Mouse (Mus musculus): ENCODE data around the gene Tnks1bp1. TPM values are rescaled to one million over a fixed set of nuclear protein-coding genes. Genes with fewer than 3 reads are reported as not detected.
A peak's percentile ranks its signal among the peaks of the same experiment; 100 is the strongest.

The Tnks1bp1 gene
- polyA plus RNA-seq (2015; fragmentation: Nextera tagmentation; extraction: Ambion mirVana): 38.8 and 53.6 TPM in 2 replicates

GRCm38 (mm10) chr2:85047596-85048167 lies at the start of gene Tnks1bp1:
Tnks1bp1 (plus strand) TSS chr2:85048022.
- Histone ChIP-seq H3K9me3 (no peaks in the 10 kb centered on the region), H3K27ac (peak within 1 kb of the TSS; percentile 96), H3K27me3 (no peaks in the 10 kb centered on the region), H3K9ac (peak within 1 kb of the TSS; percentile 72), H3K4me1 (peaks cover 50% of the 10 kb centered on the region), H3K36me3 (peaks cover 53% of the 10 kb centered on the region), H3K4me3 (peak within 1 kb of the TSS; percentile 71), H3K4me2 (peak within 1 kb of the TSS; percentile 70)
- under 1% methylated on average over 39 of the region's 42 CpGs for WGBS
- peak; percentile 77 for ATAC-seq (ENCODE audit: borderline replicate concordance, extremely low read depth, low FRiP score, low TSS enrichment)

- no peak overlapping the region for H3K4me2 ChIP-seq
- no peak overlapping the region for H3K9ac ChIP-seq
- 63% methylated on average over 3 of the region's 3 CpGs for WGBS
- H3K36me3 ChIP-seq: no peaks in the 10 kb centered on the region
- H3K9me3 ChIP-seq: no peaks in the 10 kb centered on the region
- H3K27me3 ChIP-seq: no peaks in the 10 kb centered on the region
- H3K4me3 ChIP-seq: no peak overlapping the region
- 0 out of 2 replicates have a peak, but pooled peaks have one; percentile 20 for ATAC-seq (ENCODE audit: borderline replicate concordance, extremely low read depth, low FRiP score, low TSS enrichment)
- peak overlapping the region; percentile 45; the same call in 1 of the 2 replicates for H3K27ac ChIP-seq
- H3K4me1 ChIP-seq: 0 out of 2 replicates have a peak, but pooled peaks cover 5% of the 10 kb centered on the region
Measured at GRCm38 (mm10) chr2:84999486-85000181, 48.2 kb upstream of the Tnks1bp1 start.

GRCm38 (mm10) chr2:85001497-85001896 lies 46.3 kb upstream of the Tnks1bp1 start:
- 59% methylated on average over 13 of the region's 13 CpGs for WGBS
- Histone ChIP-seq H3K4me1 (0 out of 2 replicates have a peak, but pooled peaks cover 5% of the 10 kb centered on the region), H3K27me3 (no peaks in the 10 kb centered on the region), H3K4me3 (no peak overlapping the region), H3K27ac (0 out of 2 replicates have a peak overlapping the region, but pooled peaks have one; percentile 47), H3K9me3 (no peaks in the 10 kb centered on the region), H3K36me3 (no peaks in the 10 kb centered on the region), H3K4me2 (no peak overlapping the region), H3K9ac (no peak overlapping the region)
- ATAC-seq (ENCODE audit: borderline replicate concordance, extremely low read depth, low FRiP score, low TSS enrichment): peak; percentile 55; the same call in 1 of the 2 replicates

- ATAC-seq (ENCODE audit: borderline replicate concordance, extremely low read depth, low FRiP score, low TSS enrichment): no peak
- Histone ChIP-seq H3K4me3 (no peak overlapping the region), H3K27ac (no peak overlapping the region), H3K4me2 (no peak overlapping the region), H3K4me1 (0 out of 2 replicates have a peak, but pooled peaks cover 5% of the 10 kb centered on the region), H3K27me3 (no peaks in the 10 kb centered on the region), H3K36me3 (no peaks in the 10 kb centered on the region), H3K9ac (no peak overlapping the region), H3K9me3 (no peaks in the 10 kb centered on the region)
- 51% methylated on average over 8 of the region's 8 CpGs for WGBS
Measured at GRCm38 (mm10) chr2:85002575-85002974, 45.2 kb upstream of the Tnks1bp1 start.

- 77% methylated on average over 4 of the region's 4 CpGs for WGBS
- 0 out of 2 replicates have a peak, but pooled peaks cover 5% of the 10 kb centered on the region for H3K4me1 ChIP-seq
- H3K36me3 ChIP-seq: no peaks in the 10 kb centered on the region
- no peak for ATAC-seq (ENCODE audit: borderline replicate concordance, extremely low read depth, low FRiP score, low TSS enrichment)
- H3K4me2 ChIP-seq: no peak overlapping the region
- no peak overlapping the region for H3K9ac ChIP-seq
- H3K4me3 ChIP-seq: no peak overlapping the region
- H3K9me3 ChIP-seq: no peaks in the 10 kb centered on the region
- no peaks in the 10 kb centered on the region for H3K27me3 ChIP-seq
- H3K27ac ChIP-seq: no peak overlapping the region
Measured at GRCm38 (mm10) chr2:85004341-85004740, 43.5 kb upstream of the Tnks1bp1 start.

GRCm38 (mm10) chr2:85006600-85006999 lies 41.2 kb upstream of the Tnks1bp1 start:
- no peak overlapping the region for H3K4me3 ChIP-seq
- no peak overlapping the region for H3K4me2 ChIP-seq
- no peak overlapping the region for H3K27ac ChIP-seq
- H3K4me1 ChIP-seq: 0 out of 2 replicates have a peak, but pooled peaks cover 6% of the 10 kb centered on the region
- no peaks in the 10 kb centered on the region for H3K27me3 ChIP-seq
- no peak overlapping the region for H3K9ac ChIP-seq
- H3K36me3 ChIP-seq: no peaks in the 10 kb centered on the region
- 80% methylated on average over 7 of the region's 7 CpGs for WGBS
- ATAC-seq (ENCODE audit: borderline replicate concordance, extremely low read depth, low FRiP score, low TSS enrichment): no peak
- no peaks in the 10 kb centered on the region for H3K9me3 ChIP-seq

GRCm38 (mm10) chr2:85007729-85008128 lies 40.1 kb upstream of the Tnks1bp1 start:
- 18% methylated on average over 4 of the region's 4 CpGs for WGBS
- Histone ChIP-seq H3K4me1 (peaks cover 9% of the 10 kb centered on the region; the same call in 1 of the 2 replicates), H3K9ac (no peak overlapping the region)

GRCm38 (mm10) chr2:85009212-85009611 lies 38.6 kb upstream of the Tnks1bp1 start:
- H3K36me3 ChIP-seq: no peaks in the 10 kb centered on the region
- H3K4me3 ChIP-seq: no peak overlapping the region
- ATAC-seq (ENCODE audit: borderline replicate concordance, extremely low read depth, low FRiP score, low TSS enrichment): no peak
- H3K27ac ChIP-seq: no peak overlapping the region
- 48% methylated on average over 2 of the region's 2 CpGs for WGBS
- H3K9me3 ChIP-seq: no peaks in the 10 kb centered on the region
- peaks cover 8% of the 10 kb centered on the region; the same call in 1 of the 2 replicates for H3K4me1 ChIP-seq
- H3K27me3 ChIP-seq: no peaks in the 10 kb centered on the region
- no peak overlapping the region for H3K9ac ChIP-seq
- H3K4me2 ChIP-seq: no peak overlapping the region

More at GRCm38 (mm10) chr2:85007729-85008128, 40.1 kb upstream of the Tnks1bp1 start:
- no peak overlapping the region for H3K4me3 ChIP-seq
- H3K4me2 ChIP-seq: no peak overlapping the region
- H3K36me3 ChIP-seq: no peaks in the 10 kb centered on the region
- no peaks in the 10 kb centered on the region for H3K27me3 ChIP-seq
- no peaks in the 10 kb centered on the region for H3K9me3 ChIP-seq
- no peak for ATAC-seq (ENCODE audit: borderline replicate concordance, extremely low read depth, low FRiP score, low TSS enrichment)
- no peak overlapping the region for H3K27ac ChIP-seq

GRCm38 (mm10) chr2:85011906-85012604 lies 35.8 kb upstream of the Tnks1bp1 start:
- peak; percentile 58; the same call in 1 of the 2 replicates for ATAC-seq (ENCODE audit: borderline replicate concordance, extremely low read depth, low FRiP score, low TSS enrichment)
- Histone ChIP-seq H3K9me3 (no peaks in the 10 kb centered on the region), H3K4me2 (no peak overlapping the region), H3K27ac (no peak overlapping the region), H3K4me3 (no peak overlapping the region), H3K9ac (no peak overlapping the region), H3K36me3 (no peaks in the 10 kb centered on the region), H3K27me3 (no peaks in the 10 kb centered on the region), H3K4me1 (peaks cover 8% of the 10 kb centered on the region; the same call in 1 of the 2 replicates)
- WGBS: 25% methylated on average over 9 of the region's 9 CpGs

GRCm38 (mm10) chr2:85012679-85013078 lies 35.1 kb upstream of the Tnks1bp1 start:
- ATAC-seq (ENCODE audit: borderline replicate concordance, extremely low read depth, low FRiP score, low TSS enrichment): no peak
- WGBS: 72% methylated on average over 14 of the region's 14 CpGs
- Histone ChIP-seq H3K27ac (no peak overlapping the region), H3K9me3 (no peaks in the 10 kb centered on the region), H3K4me2 (no peak overlapping the region), H3K4me1 (peaks cover 8% of the 10 kb centered on the region; the same call in 1 of the 2 replicates), H3K4me3 (no peak overlapping the region), H3K36me3 (no peaks in the 10 kb centered on the region), H3K9ac (no peak overlapping the region), H3K27me3 (no peaks in the 10 kb centered on the region)

GRCm38 (mm10) chr2:85013826-85014587 lies 33.8 kb upstream of the Tnks1bp1 start:
- Histone ChIP-seq H3K27ac (no peak overlapping the region), H3K4me1 (peaks cover 8% of the 10 kb centered on the region; the same call in 1 of the 2 replicates), H3K27me3 (no peaks in the 10 kb centered on the region), H3K36me3 (no peaks in the 10 kb centered on the region), H3K4me2 (no peak overlapping the region), H3K9ac (no peak overlapping the region), H3K9me3 (no peaks in the 10 kb centered on the region), H3K4me3 (no peak overlapping the region)
- ATAC-seq (ENCODE audit: borderline replicate concordance, extremely low read depth, low FRiP score, low TSS enrichment): no peak
- WGBS: 66% methylated on average over 5 of the region's 5 CpGs
